Mouse (Mus musculus): ENCODE measurements around the gene Mal. TPM values are rescaled to one million over a fixed set of nuclear protein-coding genes. Genes with fewer than 3 reads are reported as not detected.

Mal gene
- not detected in 2 replicates for polyA plus RNA-seq (2012)

DNA sequence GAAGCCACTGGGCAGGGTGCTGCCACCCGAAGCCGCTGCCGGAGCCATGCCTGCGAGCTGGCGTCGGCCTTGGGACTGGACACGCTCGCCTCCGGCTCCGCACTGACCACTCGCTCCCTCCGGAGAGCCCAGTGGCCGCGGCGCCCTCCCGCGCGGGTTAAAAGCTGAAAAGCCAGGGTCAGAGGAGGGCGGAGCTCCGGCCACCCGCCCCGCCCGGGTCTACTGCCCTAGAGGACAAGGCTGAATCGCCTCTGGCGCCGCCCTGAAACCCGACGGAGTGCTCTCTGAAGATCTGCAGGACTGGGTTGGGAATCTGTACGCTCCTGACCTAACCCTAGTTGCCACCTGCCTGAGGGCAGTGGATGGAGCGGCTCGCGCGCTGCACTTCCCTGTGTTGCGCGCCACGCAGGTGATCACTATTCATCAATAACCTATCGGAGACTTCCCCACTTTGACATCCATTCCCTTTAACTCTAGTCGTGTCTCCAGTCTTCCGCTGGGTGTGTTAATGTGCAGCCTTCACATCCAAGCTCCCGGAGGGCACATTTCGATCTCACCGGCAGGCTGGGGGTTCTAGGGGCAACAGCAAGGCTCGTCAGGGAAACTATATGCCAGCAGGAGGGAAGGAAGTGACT lies at the start of gene Mal:
Mal (minus strand) TSS at position 610 of the 635 bp plus-strand sequence.
- no peak for TF ChIP-seq GATA1 (IDR thresholded peaks at IDR 0.05; ENCODE audit: low read length)

DNA sequence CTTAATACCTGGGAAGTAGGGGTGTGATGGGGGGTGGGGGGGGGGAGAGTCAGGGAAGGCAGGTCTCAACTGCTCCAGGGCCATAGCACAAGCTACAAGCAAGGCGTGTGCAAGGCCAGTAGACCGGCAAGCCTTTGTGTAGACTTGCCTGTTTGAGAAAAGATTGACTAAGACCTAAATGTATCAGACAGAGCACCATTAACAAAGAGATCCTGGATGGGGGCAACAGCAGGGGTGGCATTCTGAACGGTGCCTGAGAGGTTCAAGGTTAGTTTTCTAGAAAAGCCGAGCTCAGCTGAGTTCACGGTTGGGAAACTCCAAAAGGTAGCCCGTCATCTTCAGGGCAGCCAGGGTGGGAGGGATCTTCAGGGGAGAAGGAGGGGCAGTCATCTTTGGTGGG lies 48.8 kb upstream of the Mal start:
- no peak for TF ChIP-seq GATA1 (IDR thresholded peaks at IDR 0.05; ENCODE audit: low read length)

- TF ChIP-seq GATA1 (IDR thresholded peaks at IDR 0.05; ENCODE audit: low read length): no peak
Observed at GRCm38 (mm10) chr2:127689239-127689638, 32.7 kb upstream of the Mal start.

- TF ChIP-seq GATA1 (IDR thresholded peaks at IDR 0.05; ENCODE audit: low read length): no peak
Observed at GRCm38 (mm10) chr2:127683687-127684331, 27.3 kb upstream of the Mal start.

DNA sequence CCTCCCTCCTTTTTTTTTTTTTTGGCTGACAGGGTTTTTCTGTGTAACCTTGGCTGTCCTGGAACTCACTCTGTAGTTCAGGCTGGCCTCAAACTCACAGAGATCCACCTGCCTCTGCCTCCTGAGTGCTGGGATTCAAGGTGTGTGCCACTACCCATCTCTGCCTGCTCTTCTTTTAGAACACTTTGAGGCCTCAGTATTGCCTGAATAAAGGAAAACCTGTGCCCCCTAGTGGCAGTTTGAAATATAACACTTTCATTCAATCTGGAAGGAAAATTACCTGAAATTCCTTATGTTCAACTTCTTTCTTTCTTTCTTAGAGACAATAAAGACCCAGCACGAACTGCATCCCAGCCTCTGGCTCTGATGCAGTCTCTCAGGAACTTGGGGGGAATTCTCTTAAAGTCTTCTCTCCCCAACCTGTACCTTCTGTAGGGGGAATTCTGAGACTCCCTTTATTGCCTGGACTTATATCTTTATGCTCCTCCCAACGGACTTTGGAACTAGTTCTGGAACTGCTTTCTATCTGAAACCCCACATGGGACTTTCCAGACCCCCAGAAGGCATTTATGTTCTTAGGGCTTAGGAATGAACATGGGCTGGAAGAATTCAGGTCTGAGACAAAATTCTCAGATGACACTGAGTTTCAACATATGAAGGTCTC lies 11.5 kb upstream of the Mal start:
- TF ChIP-seq GATA1 (IDR thresholded peaks at IDR 0.05; ENCODE audit: low read length): no peak

GRCm38 (mm10) chr2:127667015-127667414 lies 10.5 kb upstream of the Mal start:
- no peak for TF ChIP-seq GATA1 (IDR thresholded peaks at IDR 0.05; ENCODE audit: low read length)

DNA sequence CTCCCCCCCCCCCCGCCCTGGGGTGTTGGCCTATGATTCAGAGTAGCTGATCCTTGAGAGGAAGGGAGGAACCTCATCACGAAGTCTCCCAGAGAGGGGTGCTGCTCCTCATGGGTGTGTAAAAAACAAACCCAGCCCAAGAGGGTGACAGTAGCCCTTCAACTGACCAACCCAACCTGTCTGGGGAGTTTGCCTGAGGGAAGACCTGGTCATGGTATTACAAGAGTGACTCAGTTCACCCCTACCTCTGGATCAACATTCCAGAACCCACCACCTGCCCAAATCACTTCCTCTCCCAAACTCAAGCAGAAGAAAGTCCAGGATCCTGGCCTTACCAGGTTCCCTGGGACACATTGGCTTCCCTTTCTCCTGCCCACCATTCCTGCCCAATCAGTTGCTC lies 6.2 kb upstream of the Mal start:
- TF ChIP-seq GATA1 (IDR thresholded peaks at IDR 0.05; ENCODE audit: low read length): no peak

DNA sequence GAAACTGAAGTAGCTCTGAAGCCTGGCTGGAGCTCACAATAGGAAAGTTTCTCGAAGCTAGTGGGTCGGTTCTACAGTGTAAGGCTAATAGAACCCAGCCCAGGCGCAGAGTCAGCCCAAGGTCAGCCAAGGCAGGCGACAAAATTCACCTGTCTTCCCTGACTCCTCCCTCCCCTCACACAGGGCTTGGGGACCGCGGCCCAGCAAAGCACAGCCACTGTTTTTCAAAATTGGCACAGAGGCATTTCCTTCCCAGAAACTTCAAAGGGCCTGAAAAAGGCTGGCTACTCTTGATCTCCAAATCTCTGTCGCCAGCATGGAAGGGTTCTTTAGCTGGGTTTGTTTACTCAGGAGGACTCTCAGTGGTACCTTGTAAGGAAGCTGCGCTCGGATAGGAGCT lies 1.1 kb downstream of the Mal start:
- TF ChIP-seq GATA1 (IDR thresholded peaks at IDR 0.05; ENCODE audit: low read length): no peak

GRCm38 (mm10) chr2:127654786-127655185 lies 1.7 kb downstream of the Mal start:
- TF ChIP-seq GATA1 (IDR thresholded peaks at IDR 0.05; ENCODE audit: low read length): no peak

- TF ChIP-seq GATA1 (IDR thresholded peaks at IDR 0.05; ENCODE audit: low read length): no peak
Observed at GRCm38 (mm10) chr2:127652805-127653204, 3.7 kb downstream of the Mal start.

DNA sequence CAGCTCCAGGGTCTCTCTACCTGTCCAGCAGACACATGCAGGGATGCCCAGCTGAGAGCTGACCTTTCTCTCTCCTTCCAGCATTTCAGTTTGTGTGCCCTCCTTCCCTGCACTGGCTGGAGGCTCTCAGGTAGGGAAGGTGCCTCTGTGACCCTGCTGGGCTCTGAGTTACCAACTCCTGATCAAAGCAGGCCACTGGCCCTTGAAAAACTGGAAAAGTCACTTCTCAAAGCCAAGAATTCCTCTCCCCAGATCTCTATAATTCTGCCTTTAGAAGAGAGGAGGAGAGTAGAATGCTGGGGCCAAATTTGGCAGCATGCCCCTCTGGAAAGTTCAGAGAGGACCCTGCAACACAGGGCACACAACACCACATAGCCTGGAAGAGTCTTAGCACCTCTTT lies 4.2 kb downstream of the Mal start:
- no peak for TF ChIP-seq GATA1 (IDR thresholded peaks at IDR 0.05; ENCODE audit: low read length)

- no peak for TF ChIP-seq GATA1 (IDR thresholded peaks at IDR 0.05; ENCODE audit: low read length)
Observed at GRCm38 (mm10) chr2:127651601-127652000, 4.9 kb downstream of the Mal start.

DNA sequence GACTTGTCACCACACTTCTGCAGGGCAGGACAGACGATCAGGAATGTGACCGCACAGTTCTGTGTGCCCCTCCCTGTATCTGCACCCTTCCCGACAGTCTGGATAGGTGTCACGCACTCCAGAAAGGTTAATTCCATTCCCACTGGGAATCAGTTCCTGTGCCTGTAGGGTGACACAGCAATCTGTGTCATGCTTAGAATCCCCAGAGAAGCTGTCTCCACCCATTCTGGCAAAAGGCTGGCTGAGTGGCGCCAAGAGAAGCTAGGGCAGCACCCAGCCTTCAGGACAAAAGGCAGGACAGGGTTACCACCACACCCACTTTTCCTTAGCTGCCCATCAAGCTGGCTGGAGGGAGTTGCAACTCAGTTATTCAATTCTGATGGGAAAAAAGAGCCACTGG lies 6.6 kb downstream of the Mal start:
- TF ChIP-seq GATA1 (IDR thresholded peaks at IDR 0.05; ENCODE audit: low read length): no peak

GRCm38 (mm10) chr2:127648145-127648544 lies 8.3 kb downstream of the Mal start:
- TF ChIP-seq GATA1 (IDR thresholded peaks at IDR 0.05; ENCODE audit: low read length): no peak

GRCm38 (mm10) chr2:127646875-127647274 lies 9.6 kb downstream of the Mal start:
- TF ChIP-seq GATA1 (IDR thresholded peaks at IDR 0.05; ENCODE audit: low read length): no peak

GRCm38 (mm10) chr2:127643728-127644704 lies 12.5 kb downstream of the Mal start:
- no peak for TF ChIP-seq GATA1 (IDR thresholded peaks at IDR 0.05; ENCODE audit: low read length)
